Mouse (Mus musculus): ENCODE results near the gene Yars.

Yars gene

GRCm38 (mm10) chr4:129250759-129251481 lies 61.4 kb downstream of the Yars start:
- no peak for DNase-seq (ENCODE audit: low spot score in 2 of 2)

- no peak for DNase-seq (ENCODE audit: low spot score in 2 of 2)
Observed at GRCm38 (mm10) chr4:129251482-129252125, 62.0 kb downstream of the Yars start.

GRCm38 (mm10) chr4:129252492-129252891 lies 62.9 kb downstream of the Yars start:
- no peak for DNase-seq (ENCODE audit: low spot score in 2 of 2)

DNA sequence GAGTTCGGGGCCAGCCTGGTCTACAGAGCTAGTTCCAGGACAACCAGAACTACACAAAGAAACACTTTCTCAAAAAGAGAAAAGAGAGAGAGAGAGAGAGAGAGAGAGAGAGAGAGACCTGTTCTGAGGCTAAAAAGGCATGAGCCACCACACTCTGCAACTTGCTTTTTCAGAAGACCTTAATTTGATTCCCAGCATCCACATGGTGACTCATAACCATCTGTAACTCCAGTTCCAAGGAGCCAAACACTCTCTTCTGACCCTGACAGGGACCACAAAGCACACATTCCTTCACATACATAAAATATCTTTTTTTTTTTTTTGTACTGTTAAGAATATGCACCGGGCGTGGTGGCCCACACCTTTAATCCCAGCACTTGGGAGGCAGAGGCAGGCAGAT lies 65.0 kb downstream of the Yars start:
- no peak for DNase-seq (ENCODE audit: low spot score in 2 of 2)

DNA sequence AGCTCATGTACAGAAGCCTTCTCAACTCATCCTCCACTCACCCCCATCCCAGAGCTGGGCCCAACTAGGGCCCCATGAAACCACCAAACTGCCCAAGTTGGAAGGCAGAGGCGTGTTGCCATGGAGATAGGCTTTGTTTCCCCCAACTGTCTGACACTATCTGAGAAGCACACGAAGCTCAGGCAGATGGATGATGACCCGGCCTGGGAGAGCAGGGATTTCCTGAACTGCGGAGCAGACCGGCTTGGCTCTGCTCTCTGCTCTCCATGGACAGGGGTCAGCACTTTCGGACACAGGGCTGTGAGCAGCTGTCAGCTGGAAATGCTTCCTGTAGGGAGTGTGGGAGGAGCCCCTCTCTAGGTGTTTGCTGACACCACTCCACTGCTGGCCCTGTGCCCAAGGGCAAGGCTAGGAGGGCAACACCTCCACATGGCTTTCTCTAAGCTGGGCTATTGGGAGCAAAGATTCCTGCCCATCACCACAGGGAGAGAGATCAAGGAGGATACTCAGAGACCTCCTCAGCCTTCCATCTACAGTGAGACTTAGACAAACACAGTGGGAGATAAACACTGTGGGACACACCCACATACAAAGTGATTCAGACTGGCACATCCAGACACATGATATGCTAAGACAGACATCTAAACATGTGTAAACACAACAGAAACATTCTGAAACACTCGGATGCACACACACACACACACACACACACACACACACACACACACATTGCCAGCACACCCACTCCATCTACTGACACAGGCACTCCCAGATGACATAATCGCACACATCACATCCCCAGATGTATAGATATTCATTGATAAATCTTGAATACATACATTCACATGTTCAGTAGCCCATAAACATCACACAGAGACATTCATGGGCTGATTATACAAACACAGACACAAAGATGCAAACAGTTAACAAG lies 67.2 kb downstream of the Yars start:
- DNase-seq (ENCODE audit: low spot score in 2 of 2), result no peak

DNA sequence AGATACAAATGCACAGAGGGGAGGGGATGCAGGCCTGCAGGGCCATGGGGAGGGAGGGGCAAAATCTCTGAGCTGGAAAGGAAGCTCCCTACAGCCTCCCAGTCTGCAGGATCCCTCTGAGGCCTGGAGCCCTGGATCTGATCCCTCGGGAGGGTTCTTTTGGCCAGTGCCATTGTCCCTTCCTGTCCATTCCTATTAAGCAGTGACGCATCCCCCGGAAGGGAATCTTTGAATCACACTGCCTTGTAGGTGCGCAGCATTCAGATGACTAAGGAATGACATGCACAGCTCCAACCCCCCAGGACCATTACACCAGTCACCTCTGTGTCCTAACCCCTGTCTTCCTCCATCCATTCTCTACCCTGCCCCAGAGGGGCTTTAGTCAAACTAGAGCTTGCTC lies 69.5 kb downstream of the Yars start:
- DNase-seq (ENCODE audit: low spot score in 2 of 2), result no peak

- no peak for DNase-seq (ENCODE audit: low spot score in 2 of 2)
Observed at GRCm38 (mm10) chr4:129260678-129261077, 71.1 kb downstream of the Yars start.

DNA sequence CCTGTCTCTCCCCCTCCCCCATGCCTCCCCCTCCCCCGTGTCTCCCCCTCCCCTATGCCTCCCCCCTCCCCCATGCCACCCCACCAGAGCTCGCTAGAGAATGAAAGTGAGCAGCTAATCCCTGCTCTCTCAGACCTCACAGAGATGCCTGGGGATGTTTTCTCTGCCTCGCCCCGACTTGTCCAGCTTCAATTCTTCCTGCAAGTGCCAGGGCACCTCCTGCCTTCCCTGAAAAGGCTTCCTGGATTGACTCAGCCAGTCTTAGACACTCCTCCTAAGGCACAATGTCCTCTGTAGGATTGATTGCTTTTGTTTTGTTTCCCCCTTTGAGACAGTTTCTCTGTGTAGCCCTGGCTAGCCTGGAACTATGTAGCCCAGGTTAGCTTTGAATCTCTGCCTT lies 71.6 kb downstream of the Yars start, which contains the start of gene C77080:
TSS of gene C77080 (minus strand) at position 209 of the 400 bp plus-strand sequence.
- no peak for DNase-seq (ENCODE audit: low spot score in 2 of 2)

DNA sequence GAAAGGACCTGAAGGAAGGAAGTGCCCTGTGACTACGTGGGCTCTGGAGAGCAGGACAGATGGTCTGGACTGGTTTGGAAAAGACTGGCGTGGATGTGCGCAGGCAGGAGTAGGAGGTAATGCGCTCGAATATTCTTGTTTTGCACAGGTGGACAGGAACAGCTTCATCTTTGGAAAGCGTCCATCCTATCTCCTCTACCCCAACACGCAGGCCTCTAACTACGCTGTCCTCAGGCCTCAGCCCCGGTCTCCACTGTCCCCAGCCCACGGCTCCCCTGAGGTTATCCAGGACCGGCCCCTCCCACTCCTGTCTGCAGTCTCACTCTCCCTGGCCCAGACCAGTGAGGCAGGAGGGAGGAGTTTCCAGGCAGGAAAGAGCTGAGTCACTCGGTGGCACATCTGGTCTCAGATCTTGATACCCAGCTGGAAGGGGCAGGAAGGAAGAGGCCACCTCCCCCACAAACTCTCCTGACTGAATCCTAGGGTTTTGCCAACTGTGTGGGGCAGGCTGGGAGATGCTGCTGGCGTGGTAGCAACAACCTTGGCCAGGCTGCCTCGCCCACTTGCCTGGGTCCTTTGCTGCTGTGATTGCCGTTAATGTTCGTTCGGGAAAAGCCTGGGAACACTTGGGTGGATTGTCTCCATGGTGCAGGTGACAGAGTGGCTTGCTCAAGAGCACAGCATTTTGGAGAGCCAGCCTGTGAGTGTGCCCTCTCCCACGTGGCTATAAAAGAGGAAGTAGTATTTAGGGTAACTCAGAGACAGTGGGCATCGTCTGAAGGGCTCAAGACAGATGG lies 73.9 kb downstream of the Yars start:
- DNase-seq (ENCODE audit: low spot score in 2 of 2), result no peak

- DNase-seq (ENCODE audit: low spot score in 2 of 2), result no peak
Observed at GRCm38 (mm10) chr4:129266191-129266590, 76.6 kb downstream of the Yars start.

DNA sequence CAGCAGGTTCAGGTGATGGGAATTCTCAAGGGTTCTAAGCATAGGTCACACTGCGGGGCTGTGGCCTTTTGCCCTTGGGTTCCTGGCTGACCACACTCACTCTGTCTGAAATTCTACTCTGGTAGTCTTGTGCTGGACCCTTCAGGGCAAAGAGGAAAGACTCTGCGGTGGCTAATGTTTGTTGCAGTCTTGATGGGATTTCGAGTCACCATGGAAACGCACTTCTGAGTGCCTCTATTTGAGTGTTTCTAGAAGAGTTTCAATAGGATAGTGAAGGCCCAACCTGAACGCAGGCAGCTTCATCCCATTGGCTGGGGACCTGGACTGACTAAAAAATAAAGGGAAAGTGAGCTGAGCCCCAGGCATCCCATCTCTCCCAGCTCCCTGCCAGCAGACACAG lies 77.3 kb downstream of the Yars start:
- DNase-seq (ENCODE audit: low spot score in 2 of 2), result no peak

- no peak for DNase-seq (ENCODE audit: low spot score in 2 of 2)
Observed at GRCm38 (mm10) chr4:129268698-129269097, 79.1 kb downstream of the Yars start.
